Mouse (Mus musculus): Measurements from ENCODE around the gene Mybbp1a.

Gene Mybbp1a

DNA sequence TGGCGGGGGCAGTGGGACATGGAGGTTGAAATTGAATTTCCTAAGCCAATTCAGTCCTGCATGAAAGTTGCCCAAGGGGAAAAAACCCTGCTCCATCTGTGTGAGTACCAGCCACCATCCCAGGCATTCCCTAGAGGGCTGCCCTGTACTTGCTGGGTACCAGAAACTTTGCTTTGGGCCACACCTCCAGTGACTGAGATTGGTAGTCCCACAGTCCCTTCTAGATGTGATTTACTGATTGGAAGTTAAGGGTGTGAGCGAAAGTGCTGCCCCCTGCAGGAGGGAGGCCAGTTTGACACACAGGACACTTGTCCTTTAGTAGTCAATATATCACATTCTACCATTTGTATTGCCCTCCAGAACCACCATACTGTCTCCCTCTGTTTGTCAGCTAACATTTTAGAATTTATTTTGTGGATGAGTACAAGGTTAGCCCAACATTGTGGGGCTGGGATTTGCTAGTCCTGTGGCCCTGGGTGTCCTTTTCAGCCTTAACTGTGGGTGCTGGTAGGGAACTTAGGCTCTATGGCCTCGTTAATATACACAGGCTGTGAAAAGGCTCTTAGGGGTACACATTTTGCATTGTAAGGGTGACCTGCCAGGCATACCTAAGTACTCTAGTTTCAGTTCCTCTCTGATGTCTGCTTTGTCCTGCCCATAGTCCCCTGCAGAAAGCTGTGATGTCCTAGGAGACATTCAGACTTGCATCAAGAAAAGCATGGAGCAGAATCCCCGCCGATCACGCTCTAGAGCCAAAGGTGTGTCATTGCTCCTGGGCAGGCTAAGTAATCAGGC, 5.4 kb downstream of the Mybbp1a start:
- peak; percentile 38 to 40 for DNase-seq

DNA sequence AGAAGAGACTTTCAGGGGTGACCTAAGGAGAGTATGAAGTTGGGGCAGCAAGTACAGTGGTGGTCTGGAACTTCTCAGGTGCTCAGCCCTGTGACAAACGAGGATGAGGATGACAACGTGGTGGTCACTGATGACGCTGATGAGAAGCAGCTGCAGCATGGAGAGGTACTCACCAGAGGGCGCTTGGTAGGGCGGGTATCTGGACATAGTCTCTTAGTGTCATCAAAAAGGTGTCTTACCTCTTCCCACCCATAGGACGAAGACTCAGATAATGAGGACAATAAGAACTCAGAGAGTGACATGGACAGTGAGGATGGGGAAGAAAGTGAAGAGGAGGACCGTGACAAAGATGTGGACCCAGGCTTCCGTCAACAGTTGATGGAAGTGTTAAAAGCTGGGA, 6.3 kb downstream of the Mybbp1a start:
- DNase-seq = no peak

DNA sequence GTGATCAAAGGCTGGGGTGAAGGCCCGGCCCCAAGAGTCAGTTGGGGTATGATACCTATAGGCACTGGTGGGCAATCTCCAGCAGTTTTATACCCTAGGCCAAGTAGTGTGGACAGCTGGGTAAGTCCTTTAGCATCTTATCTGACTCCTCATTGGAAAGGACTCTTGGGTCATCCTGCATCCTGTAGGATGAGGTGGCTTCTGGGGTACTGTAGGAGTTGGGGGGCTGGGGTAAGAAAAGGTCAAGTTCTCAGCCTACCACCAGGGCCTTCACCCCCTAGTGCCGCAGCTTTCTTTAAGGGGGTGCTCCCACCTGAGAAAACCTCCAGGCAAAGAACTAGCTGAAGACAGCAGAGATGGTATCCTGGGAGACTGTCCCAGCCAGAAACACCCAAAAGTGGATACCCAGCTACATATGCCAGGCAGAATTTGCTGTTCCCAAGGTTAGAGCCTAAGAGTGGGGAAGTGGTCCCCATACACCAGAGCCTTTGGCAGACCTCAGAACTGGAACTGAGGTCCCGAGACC, 11.0 kb downstream of the Mybbp1a start:
- DNase-seq = no peak

DNA sequence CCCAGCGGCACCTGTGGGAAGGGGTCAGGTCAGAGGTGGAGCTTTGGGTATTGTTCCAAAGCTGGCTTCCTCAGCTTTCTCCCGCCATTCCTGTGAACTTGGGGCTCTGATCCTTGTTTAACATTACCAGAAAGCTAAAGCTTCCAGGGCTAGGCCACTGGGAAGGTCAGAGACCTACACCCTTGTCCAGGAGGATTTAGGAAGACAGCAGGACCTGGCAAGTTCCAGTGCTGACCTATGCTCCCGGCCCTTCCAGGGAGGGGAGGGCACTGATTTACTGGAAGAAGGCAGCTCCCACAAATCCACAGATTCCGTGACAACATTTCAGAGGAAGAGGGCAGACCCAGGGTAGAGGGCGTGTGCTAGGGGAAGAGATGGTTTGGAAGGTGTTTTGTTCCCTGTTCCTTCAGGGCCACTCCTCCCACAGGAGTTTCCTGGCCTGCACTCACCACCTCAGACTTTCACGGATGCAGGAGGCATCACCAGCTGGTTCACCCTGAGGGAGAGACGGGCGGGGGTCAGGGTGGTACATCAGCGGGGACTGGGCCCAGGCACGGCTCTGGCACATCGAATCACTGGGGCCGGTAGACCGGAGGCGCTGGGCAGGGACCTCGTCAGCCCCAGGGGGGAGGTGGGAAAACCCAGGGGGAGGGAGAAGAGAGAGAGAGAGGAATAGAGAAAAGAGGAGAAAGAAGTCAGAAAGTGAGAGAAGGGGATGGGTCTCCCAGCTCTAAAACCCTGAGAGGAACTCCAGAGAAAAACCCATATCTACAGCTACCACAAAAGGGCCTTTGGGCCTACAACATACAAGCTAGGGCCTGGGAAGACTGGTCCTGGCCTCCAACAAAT, 12.2 kb downstream of the Mybbp1a start:
- no peak for DNase-seq

- peak in 1 of 2 experiments; percentile 22 for DNase-seq
Measured at GRCm38 (mm10) chr11:72455694-72456093, 14.5 kb downstream of the Mybbp1a start.

- DNase-seq = no peak
Measured at GRCm38 (mm10) chr11:72457995-72458496, 16.9 kb downstream of the Mybbp1a start.

GRCm38 (mm10) chr11:72458502-72458901, 17.3 kb downstream of the Mybbp1a start:
- no peak for DNase-seq

DNA sequence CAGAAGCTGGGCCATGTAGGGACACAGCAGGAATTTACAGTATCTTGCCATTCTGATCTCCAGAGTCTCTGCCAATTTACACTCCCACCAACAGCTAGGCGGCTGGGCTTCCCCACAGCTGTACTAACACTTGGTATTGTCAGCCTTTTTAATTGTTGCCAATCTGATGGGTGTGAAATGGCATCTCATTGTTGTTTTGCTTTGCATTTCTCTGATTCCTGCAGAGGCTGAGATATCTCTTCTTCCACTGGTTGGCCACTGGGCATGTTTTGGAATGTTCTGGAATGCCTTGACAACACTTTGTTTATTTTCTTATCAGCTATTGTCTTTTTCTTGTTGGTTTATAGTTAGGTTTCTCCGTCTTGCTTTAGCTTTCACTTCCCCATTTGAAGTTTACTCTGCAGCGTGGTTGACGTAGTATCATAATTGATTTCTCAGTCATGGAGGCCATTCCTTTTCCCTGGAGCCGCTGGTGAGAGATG, 20.4 kb downstream of the Mybbp1a start:
- no peak for DNase-seq

DNA sequence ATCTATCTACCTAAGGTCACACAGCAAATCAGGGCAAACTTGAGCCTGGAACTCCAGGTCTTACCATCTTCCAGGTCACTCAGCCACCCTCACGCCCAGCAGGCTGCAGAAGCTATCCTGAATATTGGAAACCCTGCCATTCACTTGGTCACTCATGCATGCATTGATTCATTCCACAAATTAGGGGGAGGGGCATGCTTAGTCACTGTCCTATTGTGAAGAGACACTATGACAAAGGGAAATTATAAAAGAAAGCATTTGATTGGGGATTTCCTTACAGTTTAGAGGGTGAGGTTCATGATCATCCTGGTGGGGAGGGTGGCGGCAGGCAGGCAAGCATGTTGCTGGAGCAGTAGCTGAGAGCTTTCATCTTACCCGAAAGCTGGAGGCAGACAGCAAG, 23.7 kb downstream of the Mybbp1a start:
- no peak for DNase-seq

DNA sequence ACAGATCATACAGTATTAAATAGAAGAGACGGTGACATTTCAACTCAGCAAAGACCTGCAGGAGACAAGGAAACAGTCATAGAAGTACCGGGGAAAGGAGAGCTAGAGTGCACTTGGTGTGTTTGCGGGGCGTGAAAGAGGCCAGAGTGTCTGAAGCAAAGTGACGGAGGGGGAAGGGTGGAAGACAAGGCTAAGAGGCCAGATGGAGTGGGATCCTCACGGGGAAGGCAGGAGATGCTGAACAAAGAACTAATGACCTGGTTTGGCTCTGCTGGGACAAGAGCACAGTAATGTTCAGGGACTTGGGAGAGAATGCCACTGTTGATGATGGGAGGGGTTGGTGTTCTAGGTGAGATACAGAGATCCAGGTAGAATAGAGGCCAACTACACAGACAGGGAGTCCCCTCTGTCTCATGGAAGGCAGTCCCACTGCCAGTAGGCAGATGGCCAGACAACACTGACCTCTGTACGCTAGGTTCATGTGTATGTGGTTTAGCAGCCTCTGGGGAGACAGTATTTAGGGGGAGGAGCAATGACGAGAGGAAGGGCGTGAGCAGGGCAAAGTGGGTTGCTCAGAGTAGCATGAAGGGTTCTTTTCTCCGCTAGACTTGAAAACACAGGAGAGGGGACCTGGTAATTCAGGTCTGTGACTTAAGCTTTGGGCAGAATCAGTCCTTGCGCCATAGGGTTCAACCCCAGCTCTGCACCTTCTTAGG, 25.0 kb downstream of the Mybbp1a start:
- no peak for DNase-seq

DNA sequence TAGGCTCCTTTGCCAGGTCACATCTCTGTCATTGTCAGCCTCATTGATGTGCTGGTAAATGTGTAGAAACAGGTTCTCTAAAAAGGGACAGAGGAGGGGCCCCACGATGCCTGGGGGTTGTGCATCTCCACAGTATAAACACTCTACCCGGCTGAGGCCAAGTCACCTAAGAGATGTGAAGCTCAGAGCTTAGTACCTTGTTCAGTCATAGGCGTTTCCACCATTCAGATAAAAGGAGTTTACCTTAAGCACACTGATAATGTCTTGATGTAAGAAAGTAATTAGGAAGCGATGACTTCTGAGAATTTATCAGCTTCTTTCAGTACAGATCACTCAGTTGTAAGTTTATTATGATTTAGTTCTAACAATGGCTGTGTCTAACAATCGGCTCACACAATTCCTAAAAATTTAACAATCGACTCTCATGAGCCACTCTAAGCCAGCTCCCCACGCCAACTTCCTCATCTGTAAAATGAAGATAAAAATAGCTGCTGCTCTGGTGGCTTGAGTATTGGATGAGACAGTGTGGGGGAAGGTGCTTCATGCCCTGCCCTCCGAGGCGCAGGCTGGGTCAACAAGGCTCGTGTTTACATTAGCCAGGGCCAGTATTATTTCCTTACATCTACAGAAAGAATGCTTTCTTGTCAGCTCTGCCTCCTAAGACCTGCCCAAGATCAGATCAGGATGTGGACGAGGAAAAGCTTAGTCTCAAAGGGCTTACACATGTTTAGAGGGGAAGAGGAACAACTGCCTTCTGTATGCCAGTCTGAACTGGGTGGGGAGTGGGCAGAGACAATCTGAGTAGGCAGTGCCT, 25.7 kb downstream of the Mybbp1a start:
- no peak for DNase-seq

- no peak for DNase-seq
Measured at GRCm38 (mm10) chr11:72468525-72468924, 27.4 kb downstream of the Mybbp1a start.

- no peak for DNase-seq
Measured at GRCm38 (mm10) chr11:72469217-72469616, 28.1 kb downstream of the Mybbp1a start.

DNA sequence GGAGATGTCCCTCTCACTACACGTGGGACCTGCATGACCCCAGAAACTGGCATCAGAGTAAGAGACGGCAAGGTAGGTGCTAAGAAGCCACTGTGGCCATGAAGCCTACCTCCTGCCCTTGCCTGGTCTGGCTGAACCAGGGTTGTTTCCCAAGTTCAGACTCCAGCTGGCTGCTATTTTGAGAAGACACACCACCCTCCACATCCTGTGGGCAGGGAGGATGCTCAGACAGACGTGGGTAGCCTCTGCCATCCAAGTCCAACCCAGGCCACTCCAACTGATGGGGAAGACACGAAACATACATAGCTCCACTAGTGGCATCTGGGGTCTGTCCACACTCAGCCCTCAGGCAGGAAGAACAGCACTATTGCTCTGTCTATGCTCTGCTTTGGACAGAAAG, 28.8 kb downstream of the Mybbp1a start:
- no peak for DNase-seq

- no peak for DNase-seq
Measured at GRCm38 (mm10) chr11:72471381-72471780, 30.2 kb downstream of the Mybbp1a start.

- DNase-seq = no peak
Measured at GRCm38 (mm10) chr11:72473540-72473939, 32.4 kb downstream of the Mybbp1a start.

DNA sequence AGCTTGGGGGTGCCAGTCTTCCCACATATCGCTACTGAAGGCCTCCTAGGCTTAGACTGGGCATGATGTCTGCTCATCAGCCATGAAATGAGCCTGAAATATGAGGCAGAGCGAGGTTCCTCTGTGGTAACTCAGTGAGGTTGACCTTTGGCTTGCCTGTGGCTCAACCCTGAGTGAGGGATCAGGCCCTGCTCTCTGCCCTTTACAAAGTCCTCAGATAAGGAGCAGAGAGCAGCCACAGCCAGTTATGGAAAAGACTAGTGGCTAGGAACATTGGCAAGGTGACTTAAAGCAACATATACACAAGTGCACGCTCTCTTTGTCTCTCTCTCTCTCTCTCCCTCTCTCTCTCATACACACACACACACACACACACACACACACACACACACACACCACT, 33.8 kb downstream of the Mybbp1a start:
- DNase-seq = no peak

- no peak for DNase-seq
Measured at GRCm38 (mm10) chr11:72475408-72475807, 34.3 kb downstream of the Mybbp1a start.

DNA sequence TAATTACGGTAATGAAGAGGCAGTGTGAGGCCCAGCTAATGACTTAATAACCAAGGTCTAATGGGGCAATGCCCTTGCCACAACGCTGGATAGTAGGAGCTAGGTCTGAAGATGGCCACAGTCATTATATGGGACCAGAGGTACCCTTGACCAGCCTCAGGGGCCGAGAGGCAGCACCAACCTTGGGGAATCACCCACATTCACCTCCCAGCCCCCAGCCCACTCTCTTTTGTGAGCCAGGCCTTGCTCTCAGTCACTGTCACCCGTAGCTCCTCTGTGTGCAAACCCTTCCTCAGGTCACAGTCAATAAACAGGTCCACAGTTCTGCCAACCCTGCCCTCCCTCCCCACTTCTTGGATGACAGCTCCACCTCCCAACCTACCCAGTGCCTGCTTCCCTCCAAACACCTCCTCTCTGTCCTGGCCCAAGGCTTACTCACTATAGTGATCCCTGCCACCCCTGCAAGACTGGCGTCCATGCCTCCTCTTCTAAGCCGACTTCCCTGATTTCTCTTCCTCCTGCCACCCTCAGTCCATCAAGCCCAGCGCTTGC, 35.0 kb downstream of the Mybbp1a start:
- DNase-seq = no peak

- DNase-seq = no peak
Measured at GRCm38 (mm10) chr11:72477182-72477581, 36.0 kb downstream of the Mybbp1a start.

- DNase-seq = no peak
Measured at GRCm38 (mm10) chr11:72477653-72478052, 36.5 kb downstream of the Mybbp1a start.

GRCm38 (mm10) chr11:72478228-72478627, 37.1 kb downstream of the Mybbp1a start:
- no peak for DNase-seq
